Mouse (Mus musculus) ES-E14 (cell line): ENCODE data around the gene Lin7c.

ENCODE experiments used
- CHD2 ChIP-seq: IDR thresholded peaks from 2 replicates; pipeline ENCODE4 v1.6.1; 2014; ENCODE audit warnings: mild to moderate bottlenecking, low read depth, low read length, inconsistent platforms
- HCFC1 ChIP-seq: IDR thresholded peaks from 2 replicates; pipeline ENCODE4 v1.6.1; 2012; ENCODE audit warnings: low read length, inconsistent platforms, borderline replicate concordance; ENCODE audit not compliant: insufficient read depth

DNA sequence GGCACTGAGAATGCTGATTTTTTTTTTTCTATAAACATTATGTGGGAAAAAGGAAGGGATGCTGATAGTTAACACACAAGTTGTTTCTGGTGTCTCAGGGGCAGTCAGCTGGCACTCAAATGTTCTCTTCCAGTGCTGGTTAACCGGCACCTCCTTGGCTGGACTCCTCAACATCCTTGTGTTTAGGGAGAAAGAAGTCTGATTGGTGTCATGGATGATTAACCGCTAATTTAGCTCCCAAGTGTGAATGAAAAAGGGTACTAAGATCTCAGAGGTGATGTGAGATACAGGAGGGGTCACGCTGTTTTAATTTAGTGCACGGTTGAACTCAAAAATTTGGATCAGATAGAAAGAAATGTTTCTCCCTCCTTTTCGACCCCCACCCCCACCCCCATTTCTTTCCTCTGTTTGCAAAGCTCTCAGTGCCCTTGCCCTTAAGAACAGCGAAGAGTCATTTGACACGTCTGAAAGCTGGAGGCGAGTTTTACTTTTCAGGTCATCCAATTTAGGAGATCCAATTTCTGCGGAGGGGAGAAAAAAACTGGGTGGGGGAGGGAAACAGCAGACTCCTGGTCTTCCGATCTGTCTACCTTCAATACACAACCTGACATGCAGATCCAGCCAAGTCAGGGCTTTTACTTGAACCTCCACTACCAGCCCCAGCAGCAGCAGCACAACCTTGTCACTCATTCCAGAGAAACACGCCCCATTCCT, 26.3 kb downstream of the Lin7c start:
- TF ChIP-seq CHD2 (no peak), HCFC1 (no peak)
